Mouse (Mus musculus) frontal cortex, postnatal 10 days (tissue): ENCODE data around the gene Adamts12.

Experiments used
- DNase-seq, 2 experiments: peaks; one replicate each; pipeline ENCODE4 v3.0.0; 2022; ENCODE audit warnings: low spot score in 2 of 2, mixed read lengths in 1 of 2

Adamts12 gene

GRCm38 (mm10) chr15:11287780-11288179, 223.2 kb downstream of the Adamts12 start:
- no peak for DNase-seq

DNA sequence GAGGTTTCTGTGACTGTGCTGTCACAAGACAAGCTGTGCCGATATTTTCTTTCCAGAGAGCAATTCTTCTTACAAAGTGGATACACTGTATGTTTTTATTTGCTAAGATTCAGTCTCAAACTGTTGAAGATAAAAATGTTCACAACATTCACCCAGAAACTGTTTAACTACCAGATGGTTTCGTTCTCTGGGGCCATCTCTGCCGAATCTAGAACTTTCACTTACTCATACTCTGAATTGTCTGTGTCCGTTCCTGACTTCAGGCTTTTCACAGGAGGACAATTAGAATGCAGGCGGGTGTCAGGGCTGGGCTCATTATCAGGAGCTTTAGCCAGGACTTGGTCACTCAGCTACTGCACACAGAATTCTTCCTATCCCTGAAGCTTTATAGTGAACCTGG, 227.7 kb downstream of the Adamts12 start:
- DNase-seq = no peak

DNA sequence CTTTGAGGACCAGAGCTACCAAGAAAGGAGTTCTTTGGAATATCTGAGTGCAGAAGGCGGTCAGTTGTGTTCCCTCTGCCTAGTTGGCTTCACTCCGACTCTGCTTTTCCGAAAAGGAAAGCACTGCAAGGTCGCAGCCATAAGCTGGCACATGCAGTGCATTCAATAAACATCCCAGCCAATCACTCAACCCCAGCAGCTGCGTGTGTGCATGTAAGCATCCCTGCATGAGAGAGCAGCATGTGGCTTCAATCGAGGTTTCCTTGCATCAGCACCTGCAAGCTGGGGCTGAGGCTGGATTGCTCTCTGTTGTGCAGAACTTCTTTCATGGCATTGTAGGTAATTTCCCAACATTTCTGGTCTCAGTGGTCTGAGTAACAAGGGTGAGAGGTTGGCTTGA, 230.4 kb downstream of the Adamts12 start:
- DNase-seq = no peak

- DNase-seq = no peak
Observed at GRCm38 (mm10) chr15:11297960-11298359, 233.4 kb downstream of the Adamts12 start.

DNA sequence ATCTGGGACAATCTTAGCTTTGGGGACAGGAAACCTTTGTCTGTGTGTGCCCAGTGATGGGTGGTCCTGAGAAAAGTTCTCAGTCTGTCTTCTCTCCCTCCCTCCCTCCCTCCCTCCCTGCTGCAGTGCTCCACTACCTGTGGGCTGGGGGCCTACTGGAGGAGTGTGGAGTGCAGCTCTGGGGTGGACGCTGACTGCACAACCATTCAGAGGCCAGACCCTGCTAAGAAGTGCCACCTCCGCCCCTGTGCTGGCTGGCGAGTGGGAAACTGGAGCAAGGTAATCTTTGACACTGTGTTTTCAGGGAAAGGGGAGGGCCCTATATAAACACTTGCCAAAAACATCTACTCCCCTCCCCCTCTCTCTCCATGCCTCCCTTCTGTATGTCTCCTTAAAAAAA, 252.5 kb downstream of the Adamts12 start:
- DNase-seq = no peak

- peak in 1 of 2 experiments; percentile 22 for DNase-seq
Observed at GRCm38 (mm10) chr15:11320481-11320880, 255.9 kb downstream of the Adamts12 start.

DNA sequence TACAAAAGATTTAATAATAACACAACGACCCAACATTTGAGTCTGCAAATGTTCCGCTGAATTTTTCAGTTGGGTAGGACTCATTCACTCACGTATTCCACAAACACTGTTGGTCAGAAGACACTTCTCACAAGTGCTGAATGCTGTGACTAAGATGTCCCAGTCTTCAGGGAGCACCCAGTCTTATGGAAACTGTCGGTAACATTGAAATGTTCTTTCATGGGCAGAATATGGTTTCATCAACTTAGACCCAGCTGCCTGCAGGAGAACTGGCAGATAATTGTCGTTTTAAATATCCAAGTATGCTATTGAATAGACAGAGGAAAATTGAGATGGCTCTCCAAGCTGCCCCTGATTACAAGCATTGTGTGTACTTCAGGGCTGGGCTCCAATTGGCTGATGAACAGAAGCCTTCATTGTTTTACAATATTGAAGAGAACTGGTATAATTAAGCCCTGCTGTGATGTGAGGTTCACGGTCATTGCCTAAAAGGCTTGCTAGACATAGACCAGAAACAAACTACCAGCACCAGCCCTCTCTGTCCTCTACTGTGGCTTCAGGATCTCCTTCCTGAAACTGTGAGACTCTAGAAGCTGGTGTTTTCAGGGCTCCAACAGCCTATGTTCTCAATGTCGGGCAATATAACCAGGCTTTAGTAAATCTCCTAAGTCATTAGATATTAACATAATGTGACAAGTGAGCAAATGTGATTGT, 275.0 kb downstream of the Adamts12 start:
- no peak for DNase-seq

GRCm38 (mm10) chr15:11355865-11356264, 291.3 kb downstream of the Adamts12 start:
- DNase-seq = no peak

DNA sequence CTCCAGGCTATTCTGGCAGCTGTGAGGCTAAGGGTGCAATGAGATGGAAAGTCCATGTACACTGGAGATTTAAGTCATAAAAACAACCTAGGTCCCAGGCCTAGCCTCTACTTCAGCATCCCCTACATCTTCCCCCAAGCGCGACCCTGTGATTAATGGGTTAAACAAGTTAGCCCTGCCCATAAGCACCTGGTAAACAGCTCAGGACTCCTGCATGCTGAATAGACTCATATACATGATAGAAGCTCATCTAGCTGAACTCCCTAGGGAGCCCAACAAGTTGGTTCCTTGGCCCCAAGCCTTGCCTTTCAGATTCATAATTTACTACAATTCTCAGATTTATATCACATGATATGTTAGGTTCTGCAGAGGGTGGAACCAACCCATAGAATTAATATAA, 292.9 kb downstream of the Adamts12 start:
- no peak for DNase-seq

DNA sequence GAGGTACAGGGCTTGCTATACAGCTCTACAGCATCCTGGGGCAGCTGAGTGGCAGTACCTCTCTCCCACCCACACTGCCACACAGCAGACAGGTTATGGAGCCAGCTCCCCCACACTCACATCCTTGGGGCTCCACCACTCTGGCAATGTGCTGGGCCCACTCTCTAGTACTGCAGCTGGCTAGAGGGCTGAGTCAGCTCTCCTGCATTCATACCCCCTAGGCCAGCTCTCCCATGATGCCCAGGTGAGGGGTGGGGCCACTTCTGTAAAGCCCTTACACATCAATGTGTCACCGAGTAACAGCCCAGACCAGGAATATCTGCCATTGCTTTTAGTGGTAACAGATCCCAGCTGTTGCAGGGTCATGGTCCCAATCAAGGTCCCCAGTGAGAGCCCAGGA, 296.3 kb downstream of the Adamts12 start:
- no peak for DNase-seq

GRCm38 (mm10) chr15:11361824-11362223, 297.2 kb downstream of the Adamts12 start:
- no peak for DNase-seq

DNA sequence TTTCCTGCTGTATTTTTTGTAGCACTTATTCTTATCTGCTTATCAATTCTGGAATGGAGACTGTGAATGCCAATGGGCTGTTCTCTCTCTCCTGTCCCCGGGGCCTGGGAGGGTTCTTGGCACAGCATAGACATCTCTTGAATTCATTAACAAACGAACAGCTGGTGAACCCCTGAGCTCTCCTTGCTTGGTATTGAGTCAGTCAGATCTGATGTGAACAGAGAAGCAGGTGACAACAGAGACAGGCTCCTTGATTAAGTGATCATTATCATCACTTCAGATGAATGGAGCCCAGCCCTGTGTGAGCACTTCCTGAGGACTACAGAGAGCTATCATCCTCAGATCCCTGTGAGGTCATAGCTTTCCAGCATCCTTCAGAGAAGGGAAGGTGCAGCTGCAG, 299.5 kb downstream of the Adamts12 start:
- no peak for DNase-seq

GRCm38 (mm10) chr15:11364795-11365194, 300.2 kb downstream of the Adamts12 start:
- peak; percentile 22 to 29 for DNase-seq

DNA sequence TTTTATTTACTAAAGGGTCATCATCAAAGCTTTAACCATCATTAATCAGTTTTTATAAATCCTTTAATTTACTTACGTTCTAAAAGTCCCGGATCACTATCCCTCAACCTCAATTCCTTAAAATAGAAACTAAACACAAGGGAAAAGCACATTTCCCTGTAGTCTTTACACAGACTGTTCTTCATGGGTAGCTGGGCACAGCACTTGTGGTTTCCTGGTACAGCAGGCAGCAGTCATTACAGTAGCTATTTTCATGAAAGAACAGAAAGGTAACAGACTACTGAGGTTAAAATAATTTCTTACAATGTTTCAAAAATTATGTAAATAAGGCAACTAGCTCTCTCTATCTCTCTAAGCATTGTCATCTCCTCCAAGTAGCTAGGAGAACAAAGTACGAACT, 305.0 kb downstream of the Adamts12 start:
- no peak for DNase-seq

- DNase-seq = no peak
Observed at GRCm38 (mm10) chr15:11370477-11371085, 306.0 kb downstream of the Adamts12 start.

GRCm38 (mm10) chr15:11379431-11380086, 315.0 kb downstream of the Adamts12 start:
- no peak for DNase-seq

DNA sequence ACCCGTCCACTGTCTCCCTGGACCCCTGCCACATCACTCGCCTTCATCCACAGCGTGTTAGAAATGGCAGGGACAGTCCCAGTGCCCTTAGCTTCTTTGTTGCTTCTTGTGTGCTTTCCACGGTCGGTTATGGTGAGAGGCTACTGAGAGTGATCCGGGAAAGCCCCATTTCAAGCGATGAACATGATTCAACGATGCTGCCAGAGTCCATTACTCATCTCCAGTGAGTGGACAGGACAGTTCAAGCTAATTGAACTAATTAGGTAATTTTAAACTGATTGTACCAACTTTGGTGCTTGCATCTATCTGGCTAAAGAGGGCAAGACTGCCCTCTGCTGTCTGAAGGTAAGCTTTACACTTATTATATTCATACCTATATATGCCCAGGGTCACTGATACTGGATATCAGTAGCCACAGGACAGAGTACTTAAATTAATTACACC, 315.5 kb downstream of the Adamts12 start:
- no peak for DNase-seq

GRCm38 (mm10) chr15:11380616-11381015, 316.0 kb downstream of the Adamts12 start:
- DNase-seq = no peak

GRCm38 (mm10) chr15:11382585-11382984, 318.0 kb downstream of the Adamts12 start:
- no peak for DNase-seq

GRCm38 (mm10) chr15:11383796-11384195, 319.2 kb downstream of the Adamts12 start:
- no peak for DNase-seq

GRCm38 (mm10) chr15:11392903-11393302, 328.3 kb downstream of the Adamts12 start:
- DNase-seq = no peak

DNA sequence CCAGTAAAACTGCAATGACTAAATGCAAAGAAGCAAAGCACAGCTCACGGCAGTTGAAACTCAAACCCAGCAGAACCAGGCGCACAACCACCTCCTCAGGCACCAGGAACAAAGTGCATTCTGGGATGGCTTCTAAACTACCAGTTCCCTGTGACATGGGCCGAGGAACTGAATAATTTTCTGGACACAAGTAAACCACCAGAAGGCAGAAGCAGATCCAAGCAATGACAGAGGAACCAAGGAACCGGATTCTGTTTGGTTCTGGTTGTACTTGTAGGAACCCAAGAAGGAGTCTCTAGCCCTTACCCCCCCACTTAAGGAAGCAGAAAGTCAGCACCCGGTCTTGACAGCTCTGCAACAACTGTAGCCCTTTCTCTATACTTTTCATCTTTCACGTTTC, 331.8 kb downstream of the Adamts12 start:
- no peak for DNase-seq
